Mouse (Mus musculus) C2C12 (cell line): ENCODE results near the gene Gna13. TPM values are rescaled to one million over a fixed set of nuclear protein-coding genes. Genes with fewer than 3 reads are reported as not detected.
A peak's percentile ranks its signal among the peaks of the same experiment; 100 is the strongest.

Experiments used
- H3K27me3 ChIP-seq: one replicate; pipeline ENCODE4 v1.6.1; 2011; ENCODE audit not compliant: control insufficient read depth, insufficient read depth, insufficient read length
- H3K36me3 ChIP-seq: one replicate; pipeline ENCODE4 v1.6.1; 2011; ENCODE audit not compliant: control insufficient read depth, insufficient read depth
- H3K4me3 ChIP-seq: one replicate; pipeline ENCODE4 v1.5.1; 2011; ENCODE audit warnings: mild to moderate bottlenecking, control low read depth; ENCODE audit not compliant: poor library complexity, insufficient read depth, severe bottlenecking
- H3K79me2 ChIP-seq: one replicate; pipeline ENCODE4 v1.6.1; 2011; ENCODE audit not compliant: control insufficient read depth, insufficient read depth
- H3K79me3 ChIP-seq: one replicate; pipeline ENCODE4 v1.6.1; 2011; ENCODE audit warnings: low read depth, control low read depth
- H3ac ChIP-seq: one replicate; pipeline ENCODE3; 2011; ENCODE audit warnings: low read depth; ENCODE audit not compliant: control insufficient read depth, insufficient read length
- CEBPB ChIP-seq: IDR thresholded peaks from one replicate; pipeline ENCODE4 v1.6.1; 2011; ENCODE audit warnings: low read depth, mild to moderate bottlenecking, control low read depth, moderate library complexity
- CTCF ChIP-seq: IDR thresholded peaks from one replicate; pipeline ENCODE4 v1.5.1; 2011; ENCODE audit not compliant: control insufficient read depth, insufficient read depth, insufficient read length
- FOSL1 ChIP-seq: IDR thresholded peaks from one replicate; pipeline ENCODE4 v1.8.0; 2011; ENCODE audit warnings: mild to moderate bottlenecking, low read length; ENCODE audit not compliant: poor library complexity, insufficient read depth, severe bottlenecking
- MAX ChIP-seq: IDR thresholded peaks from one replicate; pipeline ENCODE4 v1.6.1; 2011; ENCODE audit warnings: mild to moderate bottlenecking, control low read depth
- MYOD1 ChIP-seq: IDR thresholded peaks from one replicate; pipeline ENCODE4 v1.6.1; 2011; ENCODE audit warnings: low read depth; ENCODE audit not compliant: control insufficient read depth, insufficient read length
- MYOG ChIP-seq: IDR thresholded peaks from one replicate; pipeline ENCODE4 v1.6.1; 2011; ENCODE audit not compliant: control insufficient read depth, insufficient read length; ENCODE audit errors: extremely low read depth
- USF1 ChIP-seq: IDR thresholded peaks from one replicate; pipeline ENCODE4 v1.6.1; 2011; ENCODE audit warnings: low read depth, mild to moderate bottlenecking, control low read depth, moderate library complexity
- polyA plus RNA-seq: library from polyadenylated mRNA; unstranded; fragments of >200 nt; fragmentation: generic; extraction: Trizol; gene quantifications from one replicate; pipeline ENCODE4 v1.2.1, GENCODE M21; 2012; ENCODE audit warnings: missing spikeins

Gene Gna13
- polyA plus RNA-seq, 1 experiment = 18.1 TPM

DNA sequence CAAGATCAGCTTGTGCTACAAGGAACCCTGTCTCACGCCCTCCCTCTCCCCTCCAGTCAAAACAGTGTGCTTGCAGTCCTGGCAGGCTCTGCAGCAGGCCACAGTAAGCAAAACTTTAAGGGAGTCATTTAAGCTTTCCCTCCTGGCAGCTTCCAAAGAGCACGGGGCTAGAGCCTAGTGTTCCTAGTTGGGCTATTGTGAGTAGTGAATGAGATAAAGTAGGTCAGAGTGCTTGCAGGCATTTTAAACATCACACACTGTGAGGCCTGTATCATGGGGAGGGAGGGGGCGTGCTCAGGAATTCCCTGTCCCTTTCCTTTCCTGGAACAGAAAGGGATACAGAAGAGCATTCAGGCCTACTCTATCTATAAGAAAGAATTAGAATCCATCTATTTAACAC is 4.1 kb upstream of the Gna13 start:
- Histone ChIP-seq H3ac (no peak overlapping the region), H3K36me3 (no peaks in the 10 kb centered on the region), H3K79me2 (peaks cover 7% of the 10 kb centered on the region), H3K79me3 (peaks cover 4% of the 10 kb centered on the region), H3K4me3 (no peak overlapping the region), H3K27me3 (no peaks in the 10 kb centered on the region)
- TF ChIP-seq USF1 = no peak
- no peak for TF ChIP-seq MYOG
- TF ChIP-seq MAX = no peak
- TF ChIP-seq FOSL1 = no peak
- no peak for TF ChIP-seq CTCF
- TF ChIP-seq CEBPB = no peak
- TF ChIP-seq MYOD1 = no peak

DNA sequence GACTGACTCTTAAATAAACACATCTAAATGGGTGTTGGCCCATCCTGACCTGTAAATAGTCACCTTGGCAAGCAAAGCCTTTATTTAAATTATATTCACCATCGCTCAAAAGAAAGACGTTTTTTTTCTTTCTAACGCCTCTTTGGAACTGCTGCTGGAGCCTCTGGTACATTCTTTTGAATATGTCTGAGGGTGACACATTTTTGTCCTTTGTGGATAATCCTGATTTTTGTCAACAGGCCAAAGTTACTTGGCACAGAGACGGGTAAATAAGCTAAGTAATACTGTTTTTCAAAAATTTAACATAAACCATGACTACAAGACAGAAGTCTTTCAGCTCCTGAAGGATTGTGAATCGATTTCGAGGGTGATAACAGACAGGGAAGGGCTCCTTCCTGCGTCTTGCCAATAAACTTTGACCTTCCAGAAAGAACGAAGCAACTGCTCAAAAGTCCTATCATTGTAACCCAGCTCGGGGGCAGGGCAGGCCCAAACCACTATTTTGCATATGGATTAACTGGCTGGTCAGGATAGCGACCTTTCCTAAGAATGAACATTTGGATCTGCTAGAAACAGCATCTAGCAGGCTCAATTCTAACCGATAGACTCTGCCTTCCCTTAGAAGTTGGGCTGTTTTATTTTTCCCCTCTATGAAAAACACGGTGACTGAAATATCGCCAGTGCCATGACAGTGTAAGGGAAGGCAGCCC is 3.4 kb upstream of the Gna13 start:
- no peak overlapping the region for H3K4me3 ChIP-seq
- TF ChIP-seq MAX (no peak), CEBPB (no peak), MYOD1 (no peak), USF1 (no peak), FOSL1 (no peak), MYOG (no peak), CTCF (no peak)
- H3K79me2 ChIP-seq = peaks cover 13% of the 10 kb centered on the region

DNA sequence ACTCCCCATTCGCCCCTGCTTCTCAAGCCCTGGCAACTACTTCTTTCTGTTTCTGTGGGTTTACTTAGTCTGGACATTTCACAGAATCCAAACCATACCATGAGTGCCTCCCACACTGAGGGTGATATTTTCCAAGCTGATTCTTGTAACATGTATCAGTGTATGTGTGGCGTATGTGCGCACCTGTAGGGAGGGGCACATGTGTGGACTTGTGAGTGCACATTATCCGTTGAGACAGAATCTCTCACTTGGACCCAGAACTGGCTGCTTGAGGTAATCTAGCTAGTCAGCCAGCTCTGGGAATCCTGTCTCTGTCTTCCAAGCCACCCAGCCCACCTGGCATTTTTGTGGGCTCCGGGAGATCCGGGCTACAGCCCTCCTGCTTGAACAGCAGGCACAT is 2.5 kb upstream of the Gna13 start:
- Histone ChIP-seq H3K36me3 (no peaks in the 10 kb centered on the region), H3K79me2 (peaks cover 22% of the 10 kb centered on the region), H3K4me3 (no peak overlapping the region), H3K79me3 (peaks cover 19% of the 10 kb centered on the region), H3ac (no peak overlapping the region), H3K27me3 (no peaks in the 10 kb centered on the region)
- TF ChIP-seq CTCF = no peak

More for the DNA sequence above, 3.4 kb upstream of the Gna13 start:
- H3ac ChIP-seq = no peak overlapping the region
- H3K27me3 ChIP-seq = no peaks in the 10 kb centered on the region
- peaks cover 11% of the 10 kb centered on the region for H3K79me3 ChIP-seq
- H3K36me3 ChIP-seq = no peaks in the 10 kb centered on the region

DNA sequence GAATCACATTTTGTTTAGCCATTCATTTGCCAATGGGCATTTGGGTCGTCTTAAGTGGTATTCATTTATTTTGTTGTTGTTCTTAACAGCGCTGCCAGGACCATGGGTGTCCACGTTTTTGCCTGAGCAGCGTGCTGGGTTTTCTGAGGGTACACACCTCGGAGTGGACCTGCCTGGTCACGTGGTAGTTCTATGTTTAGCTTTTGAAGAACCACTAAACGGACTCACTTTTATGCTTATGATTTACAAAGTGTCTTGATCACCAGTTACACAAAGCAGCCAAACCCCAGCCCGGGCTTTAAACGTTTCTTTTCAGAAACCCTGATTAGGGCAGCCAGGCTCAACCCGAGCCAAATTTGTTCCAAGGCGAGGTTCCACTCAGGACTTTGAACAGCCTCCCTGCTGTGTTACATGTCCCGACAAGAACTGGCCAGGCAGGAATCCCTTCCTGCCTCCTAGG is 2.0 kb upstream of the Gna13 start:
- TF ChIP-seq CTCF = no peak

DNA sequence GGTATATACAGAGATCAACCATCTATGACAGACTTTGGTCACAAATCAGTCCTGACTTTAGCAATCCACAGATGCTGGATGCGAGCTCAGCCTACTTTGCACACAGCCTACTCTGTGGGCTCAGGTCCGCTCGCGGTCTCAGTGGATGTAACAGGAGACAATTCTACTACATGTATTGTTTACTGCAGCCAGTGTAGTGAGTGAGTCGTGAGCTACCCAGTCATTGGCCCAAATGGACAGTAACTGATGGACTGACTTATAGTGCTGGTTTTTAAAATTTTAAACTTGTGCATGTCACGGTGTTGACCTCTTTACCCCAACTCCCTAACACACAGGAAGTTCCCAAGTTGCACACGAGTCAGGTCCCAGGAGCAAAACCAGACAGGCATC is 1.4 kb upstream of the Gna13 start:
- no peak overlapping the region for H3ac ChIP-seq
- TF ChIP-seq MYOG (no peak), USF1 (no peak), CEBPB (no peak), MYOD1 (no peak), MAX (no peak), CTCF (no peak), FOSL1 (no peak)
- H3K4me3 ChIP-seq = no peak overlapping the region
- H3K79me3 ChIP-seq = peaks cover 30% of the 10 kb centered on the region
- peaks cover 34% of the 10 kb centered on the region for H3K79me2 ChIP-seq
- no peaks in the 10 kb centered on the region for H3K27me3 ChIP-seq
- H3K36me3 ChIP-seq = peaks cover 3% of the 10 kb centered on the region

More for the DNA sequence above, 2.0 kb upstream of the Gna13 start:
- H3ac ChIP-seq = no peak overlapping the region
- H3K36me3 ChIP-seq = no peaks in the 10 kb centered on the region
- H3K4me3 ChIP-seq = no peak overlapping the region
- no peaks in the 10 kb centered on the region for H3K27me3 ChIP-seq
- H3K79me2 ChIP-seq = peaks cover 28% of the 10 kb centered on the region
- H3K79me3 ChIP-seq = peaks cover 24% of the 10 kb centered on the region

DNA sequence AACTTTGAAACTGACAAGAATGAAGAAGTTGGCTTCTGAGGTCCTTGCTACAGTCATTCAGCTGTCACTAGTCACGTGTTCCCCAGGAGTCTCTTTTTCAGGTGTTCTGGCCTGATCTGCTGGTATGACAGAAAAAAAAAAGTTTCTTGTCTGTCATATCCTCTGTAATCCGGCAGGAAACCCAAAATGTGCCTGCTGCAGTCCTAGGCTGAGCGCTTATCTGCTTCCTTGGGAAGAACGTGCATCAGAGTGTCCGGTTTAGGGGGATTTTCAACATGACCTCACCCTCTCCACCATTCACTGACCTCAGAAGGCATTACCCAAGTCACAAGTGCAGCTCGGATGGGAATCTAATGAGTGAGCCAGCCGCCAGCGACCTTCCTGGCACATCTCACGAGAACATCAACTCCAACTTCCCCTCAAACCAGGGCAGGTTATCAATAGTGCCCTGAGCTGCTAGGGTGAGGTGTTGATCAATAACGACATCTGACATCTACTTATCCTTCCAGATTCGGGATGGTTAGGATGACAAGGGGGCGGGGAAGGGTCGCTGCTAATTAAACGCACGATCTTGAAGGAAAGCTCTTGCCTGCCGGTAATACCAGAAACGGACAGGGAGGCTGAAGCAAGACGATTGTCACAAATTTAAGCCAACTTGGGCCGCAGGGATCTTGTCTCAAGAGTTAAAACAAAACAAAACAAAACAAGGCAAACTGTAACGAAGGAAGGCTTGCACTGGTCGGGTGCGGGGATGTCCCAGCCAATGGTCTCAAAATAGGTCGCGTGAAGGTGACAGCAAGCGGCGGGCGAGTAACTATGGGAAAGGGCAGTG is 784 bp upstream of the Gna13 start:
- peak overlapping the region; percentile 83 for H3ac ChIP-seq

More for the DNA sequence above, 784 bp upstream of the Gna13 start:
- peak overlapping the region; percentile 63 for H3K4me3 ChIP-seq
- H3K79me2 ChIP-seq = peaks cover 40% of the 10 kb centered on the region
- TF ChIP-seq MYOG = no peak
- peak; percentile 31 for TF ChIP-seq USF1
- peaks cover 9% of the 10 kb centered on the region for H3K36me3 ChIP-seq
- no peaks in the 10 kb centered on the region for H3K27me3 ChIP-seq
- H3K79me3 ChIP-seq = peaks cover 33% of the 10 kb centered on the region
